Mouse (Mus musculus): ENCODE data around the gene Tac2.

The Tac2 gene

GRCm38 (mm10) chr10:127725136-127725535 is 858 bp downstream of the Tac2 start:
- DNase-seq (ENCODE audit: low read depth, low spot score) = no peak

- DNase-seq (ENCODE audit: low read depth, low spot score) = no peak
Measured at GRCm38 (mm10) chr10:127728437-127728836, 4.2 kb downstream of the Tac2 start.

GRCm38 (mm10) chr10:127730285-127730932 is 6.1 kb downstream of the Tac2 start:
- DNase-seq (ENCODE audit: low read depth, low spot score) = no peak

- DNase-seq (ENCODE audit: low read depth, low spot score) = no peak
Measured at GRCm38 (mm10) chr10:127730933-127731310, 6.6 kb downstream of the Tac2 start.

GRCm38 (mm10) chr10:127731397-127731796 is 7.1 kb downstream of the Tac2 start:
- DNase-seq (ENCODE audit: low read depth, low spot score) = no peak

- no peak for DNase-seq (ENCODE audit: low read depth, low spot score)
Measured at GRCm38 (mm10) chr10:127734434-127734833, 10.2 kb downstream of the Tac2 start.

GRCm38 (mm10) chr10:127736266-127736665 is 12.0 kb downstream of the Tac2 start:
- DNase-seq (ENCODE audit: low read depth, low spot score) = no peak

GRCm38 (mm10) chr10:127736916-127737315 is 12.6 kb downstream of the Tac2 start:
- no peak for DNase-seq (ENCODE audit: low read depth, low spot score)

GRCm38 (mm10) chr10:127737552-127737951 is 13.3 kb downstream of the Tac2 start:
- DNase-seq (ENCODE audit: low read depth, low spot score) = no peak

GRCm38 (mm10) chr10:127738151-127738882 is 14.0 kb downstream of the Tac2 start:
- DNase-seq (ENCODE audit: low read depth, low spot score) = peak; percentile 57

- peak; percentile 76 for DNase-seq (ENCODE audit: low read depth, low spot score)
Measured at GRCm38 (mm10) chr10:127739083-127739660, 14.9 kb downstream of the Tac2 start, which contains the start of gene Zbtb39. Zbtb39 (plus strand) TSS chr10:127739538.

GRCm38 (mm10) chr10:127739661-127740161 is 15.4 kb downstream of the Tac2 start:
- no peak for DNase-seq (ENCODE audit: low read depth, low spot score)

GRCm38 (mm10) chr10:127744661-127745060 is 20.4 kb downstream of the Tac2 start:
- DNase-seq (ENCODE audit: low read depth, low spot score) = peak; percentile 38

GRCm38 (mm10) chr10:127745886-127746285 is 21.6 kb downstream of the Tac2 start:
- DNase-seq (ENCODE audit: low read depth, low spot score) = no peak

- no peak for DNase-seq (ENCODE audit: low read depth, low spot score)
Measured at GRCm38 (mm10) chr10:127747254-127747653, 23.0 kb downstream of the Tac2 start.

GRCm38 (mm10) chr10:127748847-127749612 is 24.8 kb downstream of the Tac2 start:
- no peak for DNase-seq (ENCODE audit: low read depth, low spot score)

- DNase-seq (ENCODE audit: low read depth, low spot score) = no peak
Measured at GRCm38 (mm10) chr10:127750136-127750777, 26.0 kb downstream of the Tac2 start.

- no peak for DNase-seq (ENCODE audit: low read depth, low spot score)
Measured at GRCm38 (mm10) chr10:127751548-127751947, 27.3 kb downstream of the Tac2 start, which contains the start of gene Gpr182. Gpr182 (minus strand) TSS chr10:127751732.

GRCm38 (mm10) chr10:127754566-127755166 is 30.4 kb downstream of the Tac2 start:
- no peak for DNase-seq (ENCODE audit: low read depth, low spot score)

- DNase-seq (ENCODE audit: low read depth, low spot score) = no peak
Measured at GRCm38 (mm10) chr10:127755246-127755645, 31.0 kb downstream of the Tac2 start.
